Mouse (Mus musculus) midbrain, embryonic 16.5 days (tissue): Measurements from ENCODE around the gene Ly6g5b. TPM values are rescaled to one million over a fixed set of nuclear protein-coding genes. Genes with fewer than 3 reads are reported as not detected.

Experiments used
- ATAC-seq: fragments of 200-750 bp; cut with Nextera tagmentation; 2 replicates; pipeline ENCODE4 v1.8.0; 2017; ENCODE audit warnings: moderate TSS enrichment
- H3K27ac ChIP-seq: fragments of 300-500 bp; sonication (generic); 2 replicates; pipeline ENCODE4 v1.5.1; 2014; ENCODE audit warnings: mild to moderate bottlenecking, low read length, mixed read lengths
- H3K27me3 ChIP-seq: fragments of 300-500 bp; sonication (generic); 2 replicates; pipeline ENCODE4 v1.6.1; 2014; ENCODE audit warnings: low read depth, low read length, mixed read lengths; ENCODE audit not compliant: control insufficient read depth, insufficient read depth
- H3K36me3 ChIP-seq: fragments of 300-500 bp; sonication (generic); 2 replicates; pipeline ENCODE4 v1.6.1; 2014; ENCODE audit warnings: mild to moderate bottlenecking, low read length, moderate library complexity, mixed read lengths; ENCODE audit not compliant: control insufficient read depth, insufficient read depth
- H3K4me1 ChIP-seq: fragments of 300-500 bp; sonication (generic); 2 replicates; pipeline ENCODE4 v1.6.1; 2014; ENCODE audit warnings: mild to moderate bottlenecking, low read length, mixed read lengths; ENCODE audit not compliant: control insufficient read depth, insufficient read depth
- H3K4me2 ChIP-seq: fragments of 300-500 bp; sonication (generic); 2 replicates; pipeline ENCODE4 v1.6.1; 2014; ENCODE audit warnings: mild to moderate bottlenecking, low read length, mixed read lengths
- H3K4me3 ChIP-seq: fragments of 300-500 bp; sonication (generic); 2 replicates; pipeline ENCODE4 v1.5.1; 2014; ENCODE audit warnings: low read depth, mild to moderate bottlenecking, low read length, moderate library complexity, mixed read lengths
- H3K9ac ChIP-seq: fragments of 300-500 bp; sonication (generic); 2 replicates; pipeline ENCODE4 v1.6.1; 2014; ENCODE audit warnings: low read depth, low read length, mixed read lengths
- H3K9me3 ChIP-seq: fragments of 300-500 bp; sonication (generic); replicated peaks from 2 replicates; pipeline ENCODE4 v1.6.1; 2014; ENCODE audit warnings: mild to moderate bottlenecking, low read length, mixed read lengths; ENCODE audit not compliant: control insufficient read depth, poor library complexity, severe bottlenecking
- WGBS: fragments of 180-500 bp; shearing (Covaris S2); extraction: QIAGEN DNeasy Blood & Tissue Kit; methylation state at CpG from one replicate; pipeline ENCODE4 v1.1.7; 2014; 5-methylcytosine and 5-hydroxymethylcytosine counted together
- polyA plus RNA-seq: library from polyadenylated mRNA; unstranded; fragments of >200 nt; fragmentation: Nextera tagmentation; extraction: Ambion mirVana; gene quantifications from 2 replicates; pipeline ENCODE4 v1.2.1, GENCODE M21; 2015

The Ly6g5b gene
- polyA plus RNA-seq, 1 experiment from 2014 or later, result 1.5 TPM

- Histone ChIP-seq H3K9me3 (no peaks in the 10 kb centered on the region), H3K4me3 (no peak overlapping the region), H3K27ac (no peak overlapping the region), H3K9ac (no peak overlapping the region), H3K27me3 (no peaks in the 10 kb centered on the region), H3K4me1 (peaks cover 12% of the 10 kb centered on the region), H3K4me2 (no peak overlapping the region), H3K36me3 (peaks cover 84% of the 10 kb centered on the region)
- no peak for ATAC-seq
- 92% methylated on average over 8 of the region's 8 CpGs for WGBS
Observed at GRCm38 (mm10) chr17:35157661-35158175, 42.5 kb upstream of the Ly6g5b start.

- H3K4me1 ChIP-seq, result peaks cover 8% of the 10 kb centered on the region
- H3K36me3 ChIP-seq, result peaks cover 88% of the 10 kb centered on the region
- no peaks in the 10 kb centered on the region for H3K27me3 ChIP-seq
- H3K9me3 ChIP-seq, result no peaks in the 10 kb centered on the region
- 94% methylated on average over 8 of the region's 8 CpGs for WGBS
- H3K27ac ChIP-seq, result no peak overlapping the region
- no peak overlapping the region for H3K4me2 ChIP-seq
- H3K9ac ChIP-seq, result no peak overlapping the region
- H3K4me3 ChIP-seq, result no peak overlapping the region
- ATAC-seq, result no peak
Observed at GRCm38 (mm10) chr17:35157254-35157653, 42.0 kb upstream of the Ly6g5b start.

GRCm38 (mm10) chr17:35156461-35157200, 41.4 kb upstream of the Ly6g5b start:
- no peak overlapping the region for H3K27ac ChIP-seq

GRCm38 (mm10) chr17:35155451-35155850, 40.2 kb upstream of the Ly6g5b start:
- peaks cover 86% of the 10 kb centered on the region for H3K36me3 ChIP-seq
- H3K27ac ChIP-seq, result no peak overlapping the region
- no peak overlapping the region for H3K4me2 ChIP-seq
- no peaks in the 10 kb centered on the region for H3K4me1 ChIP-seq
- H3K27me3 ChIP-seq, result no peaks in the 10 kb centered on the region
- no peaks in the 10 kb centered on the region for H3K9me3 ChIP-seq
- H3K4me3 ChIP-seq, result no peak overlapping the region
- 89% methylated on average over 12 of the region's 12 CpGs for WGBS
- ATAC-seq, result no peak
- no peak overlapping the region for H3K9ac ChIP-seq

More at GRCm38 (mm10) chr17:35156461-35157200, 41.4 kb upstream of the Ly6g5b start:
- Histone ChIP-seq H3K4me1 (peaks cover 2% of the 10 kb centered on the region), H3K4me2 (no peak overlapping the region), H3K27me3 (no peaks in the 10 kb centered on the region), H3K4me3 (no peak overlapping the region), H3K9me3 (no peaks in the 10 kb centered on the region), H3K36me3 (peaks cover 89% of the 10 kb centered on the region), H3K9ac (no peak overlapping the region)
- WGBS, result 90% methylated on average over 33 of the region's 33 CpGs
- ATAC-seq, result no peak

GRCm38 (mm10) chr17:35154616-35155015, 39.4 kb upstream of the Ly6g5b start:
- Histone ChIP-seq H3K4me3 (no peak overlapping the region), H3K9ac (no peak overlapping the region), H3K27ac (no peak overlapping the region), H3K36me3 (peaks cover 87% of the 10 kb centered on the region), H3K4me1 (no peaks in the 10 kb centered on the region), H3K27me3 (no peaks in the 10 kb centered on the region), H3K9me3 (no peaks in the 10 kb centered on the region), H3K4me2 (no peak overlapping the region)
- 71% methylated on average over 7 of the region's 7 CpGs for WGBS
- ATAC-seq, result no peak

- no peak overlapping the region for H3K4me2 ChIP-seq
- H3K27ac ChIP-seq, result no peak overlapping the region
- H3K4me3 ChIP-seq, result no peak overlapping the region
- no peaks in the 10 kb centered on the region for H3K4me1 ChIP-seq
- 93% methylated on average over 4 of the region's 4 CpGs for WGBS
- no peaks in the 10 kb centered on the region for H3K9me3 ChIP-seq
- no peak overlapping the region for H3K9ac ChIP-seq
- no peak for ATAC-seq
- no peaks in the 10 kb centered on the region for H3K27me3 ChIP-seq
- peaks cover 86% of the 10 kb centered on the region for H3K36me3 ChIP-seq
Observed at GRCm38 (mm10) chr17:35153931-35154330, 38.7 kb upstream of the Ly6g5b start.

GRCm38 (mm10) chr17:35153077-35153476, 37.8 kb upstream of the Ly6g5b start:
- H3K4me2 ChIP-seq, result no peak overlapping the region
- no peaks in the 10 kb centered on the region for H3K9me3 ChIP-seq
- WGBS, result 91% methylated on average over 9 of the region's 9 CpGs
- H3K9ac ChIP-seq, result no peak overlapping the region
- H3K4me3 ChIP-seq, result no peak overlapping the region
- H3K27ac ChIP-seq, result no peak overlapping the region
- ATAC-seq, result no peak
- H3K36me3 ChIP-seq, result peaks cover 78% of the 10 kb centered on the region
- no peaks in the 10 kb centered on the region for H3K27me3 ChIP-seq
- H3K4me1 ChIP-seq, result no peaks in the 10 kb centered on the region

GRCm38 (mm10) chr17:35152121-35152520, 36.9 kb upstream of the Ly6g5b start:
- no peaks in the 10 kb centered on the region for H3K9me3 ChIP-seq
- H3K27ac ChIP-seq, result no peak overlapping the region
- ATAC-seq, result no peak
- H3K27me3 ChIP-seq, result no peaks in the 10 kb centered on the region
- H3K9ac ChIP-seq, result no peak overlapping the region
- 93% methylated on average over 4 of the region's 4 CpGs for WGBS
- peaks cover 74% of the 10 kb centered on the region for H3K36me3 ChIP-seq
- H3K4me1 ChIP-seq, result no peaks in the 10 kb centered on the region
- no peak overlapping the region for H3K4me3 ChIP-seq
- H3K4me2 ChIP-seq, result no peak overlapping the region

- Histone ChIP-seq H3K36me3 (peaks cover 67% of the 10 kb centered on the region), H3K4me1 (no peaks in the 10 kb centered on the region), H3K27ac (no peak overlapping the region), H3K9ac (no peak overlapping the region), H3K4me2 (no peak overlapping the region), H3K9me3 (no peaks in the 10 kb centered on the region), H3K27me3 (no peaks in the 10 kb centered on the region), H3K4me3 (no peak overlapping the region)
- ATAC-seq, result no peak
- whole genome bisulfite sequencing, result 62% methylated on average over 5 of the region's 5 CpGs
Observed at GRCm38 (mm10) chr17:35147922-35148639, 32.9 kb upstream of the Ly6g5b start.
